Mouse (Mus musculus): Measurements from ENCODE around the gene Mdm1. TPM values are rescaled to one million over a fixed set of nuclear protein-coding genes. Genes with fewer than 3 reads are reported as not detected.

Mdm1 gene
- polyA plus RNA-seq, 2 experiments: 24.7 to 34.4 TPM

- no peaks in the 10 kb centered on the region for H3K9me3 ChIP-seq (ENCODE audit: control insufficient read depth, low read length)
- H3K4me1 ChIP-seq (ENCODE audit: control insufficient read depth, insufficient read depth, low read length): peaks cover 13% of the 10 kb centered on the region
- H3K27me3 ChIP-seq (ENCODE audit: control insufficient read depth, insufficient read depth, low read length): no peaks in the 10 kb centered on the region
- DNase-seq (ENCODE audit: low spot score) (no peak), ATAC-seq (ENCODE audit: low FRiP score, low read depth) (no peak)
- no peak overlapping the region for H3K4me3 ChIP-seq (replicated peaks; ENCODE audit: low read length)
- WGBS: 72% methylated on average over 9 of the region's 9 CpGs
- no peaks in the 10 kb centered on the region for H3K36me3 ChIP-seq (ENCODE audit: control insufficient read depth, insufficient read depth, low read length)
- H3K27ac ChIP-seq (replicated peaks; ENCODE audit: low read depth, low read length): no peak overlapping the region
- no peak overlapping the region for H3K9ac ChIP-seq (ENCODE audit: low read depth, low read length, severe bottlenecking)
- TF ChIP-seq POLR2A (IDR thresholded peaks at IDR 0.05; ENCODE audit: borderline replicate concordance, extremely low read depth, insufficient read depth, insufficient read length): no peak
- no peak overlapping the region for H3K4me2 ChIP-seq (replicated peaks; ENCODE audit: low read depth, low read length, severe bottlenecking)
Observed at GRCm38 (mm10) chr10:118107031-118107430, 34.6 kb upstream of the Mdm1 start.

GRCm38 (mm10) chr10:118110006-118110920, 31.3 kb upstream of the Mdm1 start:
- Histone ChIP-seq H3K4me2 (replicated peaks; ENCODE audit: low read depth, low read length, severe bottlenecking) (no peak overlapping the region), H3K9ac (ENCODE audit: low read depth, low read length, severe bottlenecking) (no peak overlapping the region), H3K27ac (replicated peaks; ENCODE audit: low read depth, low read length) (no peak overlapping the region), H3K36me3 (ENCODE audit: control insufficient read depth, insufficient read depth, low read length) (no peaks in the 10 kb centered on the region), H3K4me1 (ENCODE audit: control insufficient read depth, insufficient read depth, low read length) (peaks cover 13% of the 10 kb centered on the region), H3K4me3 (replicated peaks; ENCODE audit: low read length) (no peak overlapping the region), H3K9me3 (ENCODE audit: control insufficient read depth, low read length) (no peaks in the 10 kb centered on the region), H3K27me3 (ENCODE audit: control insufficient read depth, insufficient read depth, low read length) (no peaks in the 10 kb centered on the region)
- DNase-seq (ENCODE audit: low spot score): peak; percentile 68
- no peak for TF ChIP-seq POLR2A (IDR thresholded peaks at IDR 0.05; ENCODE audit: borderline replicate concordance, extremely low read depth, insufficient read depth, insufficient read length)
- 15% methylated on average over 8 of the region's 8 CpGs for WGBS
- ATAC-seq (ENCODE audit: low FRiP score, low read depth): peak; percentile 82

GRCm38 (mm10) chr10:118110921-118111301, 30.7 kb upstream of the Mdm1 start:
- Histone ChIP-seq H3K9ac (ENCODE audit: low read depth, low read length, severe bottlenecking) (no peak overlapping the region), H3K36me3 (ENCODE audit: control insufficient read depth, insufficient read depth, low read length) (no peaks in the 10 kb centered on the region), H3K27ac (replicated peaks; ENCODE audit: low read depth, low read length) (no peak overlapping the region), H3K9me3 (ENCODE audit: control insufficient read depth, low read length) (no peaks in the 10 kb centered on the region), H3K27me3 (ENCODE audit: control insufficient read depth, insufficient read depth, low read length) (no peaks in the 10 kb centered on the region), H3K4me2 (replicated peaks; ENCODE audit: low read depth, low read length, severe bottlenecking) (no peak overlapping the region), H3K4me1 (ENCODE audit: control insufficient read depth, insufficient read depth, low read length) (peaks cover 13% of the 10 kb centered on the region), H3K4me3 (replicated peaks; ENCODE audit: low read length) (no peak overlapping the region)
- no peak for TF ChIP-seq POLR2A (IDR thresholded peaks at IDR 0.05; ENCODE audit: borderline replicate concordance, extremely low read depth, insufficient read depth, insufficient read length)
- WGBS: 35% methylated on average over 7 of the region's 7 CpGs
- DNase-seq (ENCODE audit: low spot score) (peak; percentile 66), ATAC-seq (ENCODE audit: low FRiP score, low read depth) (peak; percentile 61)

- no peak for TF ChIP-seq POLR2A (IDR thresholded peaks at IDR 0.05; ENCODE audit: borderline replicate concordance, extremely low read depth, insufficient read depth, insufficient read length)
- Histone ChIP-seq H3K9me3 (ENCODE audit: control insufficient read depth, low read length) (no peaks in the 10 kb centered on the region), H3K4me2 (replicated peaks; ENCODE audit: low read depth, low read length, severe bottlenecking) (no peak overlapping the region), H3K4me3 (replicated peaks; ENCODE audit: low read length) (no peak overlapping the region), H3K9ac (ENCODE audit: low read depth, low read length, severe bottlenecking) (no peak overlapping the region), H3K4me1 (ENCODE audit: control insufficient read depth, insufficient read depth, low read length) (peaks cover 13% of the 10 kb centered on the region), H3K27ac (replicated peaks; ENCODE audit: low read depth, low read length) (no peak overlapping the region), H3K27me3 (ENCODE audit: control insufficient read depth, insufficient read depth, low read length) (no peaks in the 10 kb centered on the region), H3K36me3 (ENCODE audit: control insufficient read depth, insufficient read depth, low read length) (no peaks in the 10 kb centered on the region)
- 26% methylated on average over 7 of the region's 7 CpGs for WGBS
- no peak for ATAC-seq (ENCODE audit: low FRiP score, low read depth)
- DNase-seq (ENCODE audit: low spot score): no peak
Observed at GRCm38 (mm10) chr10:118111621-118112020, 30.0 kb upstream of the Mdm1 start.

- no peaks in the 10 kb centered on the region for H3K9me3 ChIP-seq (ENCODE audit: control insufficient read depth, low read length)
- ATAC-seq (ENCODE audit: low FRiP score, low read depth) (no peak), DNase-seq (ENCODE audit: low spot score) (no peak)
- peaks cover 13% of the 10 kb centered on the region for H3K4me1 ChIP-seq (ENCODE audit: control insufficient read depth, insufficient read depth, low read length)
- H3K4me2 ChIP-seq (replicated peaks; ENCODE audit: low read depth, low read length, severe bottlenecking): no peak overlapping the region
- no peak overlapping the region for H3K9ac ChIP-seq (ENCODE audit: low read depth, low read length, severe bottlenecking)
- H3K27ac ChIP-seq (replicated peaks; ENCODE audit: low read depth, low read length): no peak overlapping the region
- WGBS: 66% methylated on average over 11 of the region's 11 CpGs
- TF ChIP-seq POLR2A (IDR thresholded peaks at IDR 0.05; ENCODE audit: borderline replicate concordance, extremely low read depth, insufficient read depth, insufficient read length): no peak
- no peaks in the 10 kb centered on the region for H3K36me3 ChIP-seq (ENCODE audit: control insufficient read depth, insufficient read depth, low read length)
- H3K27me3 ChIP-seq (ENCODE audit: control insufficient read depth, insufficient read depth, low read length): no peaks in the 10 kb centered on the region
- no peak overlapping the region for H3K4me3 ChIP-seq (replicated peaks; ENCODE audit: low read length)
Observed at GRCm38 (mm10) chr10:118112294-118112893, 29.2 kb upstream of the Mdm1 start.

Measured in limb, embryonic 14.5 days (tissue).